Mouse (Mus musculus) testis, adult 2 months (tissue): ENCODE measurements around the gene Gng7.

Experiments used
- CTCF ChIP-seq: fragments of 200-500 bp; IDR thresholded peaks from 2 replicates; pipeline ENCODE4 v1.5.1; 2012; ENCODE audit warnings: low read depth, mild to moderate bottlenecking, inconsistent platforms, low read length, moderate library complexity; ENCODE audit not compliant: control insufficient read depth, insufficient read depth, insufficient replicate concordance
- POLR2A ChIP-seq: fragments of 200-500 bp; IDR thresholded peaks from 2 replicates; pipeline ENCODE4 v1.6.1; 2012; ENCODE audit warnings: low read depth, mild to moderate bottlenecking, inconsistent platforms, low read length, moderate library complexity; ENCODE audit not compliant: control insufficient read depth

- no peak for TF ChIP-seq CTCF
- TF ChIP-seq POLR2A: no peak
Measured at GRCm38 (mm10) chr10:81036251-81036650, 21.5 kb upstream of the Gng7 start.
